Mouse (Mus musculus) heart, embryonic 15.5 days (tissue): ENCODE data around the gene Rnf224. TPM values are rescaled to one million over a fixed set of nuclear protein-coding genes. Genes with fewer than 3 reads are reported as not detected.
A peak's percentile ranks its signal among the peaks of the same experiment; 100 is the strongest.

Experiments used
- ATAC-seq: fragments of 200-750 bp; cut with Nextera tagmentation; replicated peaks from 2 replicates; pipeline ENCODE4 v1.8.0; 2017; ENCODE audit warnings: low read depth, moderate TSS enrichment; ENCODE audit not compliant: insufficient number of reproducible peaks, insufficient read depth, low FRiP score
- H3K27ac ChIP-seq: fragments of 300-500 bp; sonication (generic); 2 replicates; pipeline ENCODE4 v1.5.1; 2015; ENCODE audit warnings: mild to moderate bottlenecking, inconsistent platforms
- H3K27me3 ChIP-seq: fragments of 300-500 bp; sonication (generic); 2 replicates; pipeline ENCODE4 v1.6.1; 2015; ENCODE audit warnings: inconsistent platforms
- H3K36me3 ChIP-seq: fragments of 300-500 bp; sonication (generic); 2 replicates; pipeline ENCODE4 v1.6.1; 2015; ENCODE audit warnings: mild to moderate bottlenecking, inconsistent platforms
- H3K4me1 ChIP-seq: fragments of 300-500 bp; sonication (generic); replicated peaks from 2 replicates; pipeline ENCODE4 v1.6.1; 2015; ENCODE audit warnings: inconsistent platforms
- H3K4me2 ChIP-seq: fragments of 300-500 bp; sonication (generic); 2 replicates; pipeline ENCODE4 v1.6.1; 2015; ENCODE audit warnings: inconsistent platforms, mild to moderate bottlenecking, moderate library complexity
- H3K4me3 ChIP-seq: fragments of 300-500 bp; sonication (generic); 2 replicates; pipeline ENCODE4 v1.5.1; 2015; ENCODE audit warnings: mild to moderate bottlenecking, inconsistent platforms
- H3K9ac ChIP-seq: fragments of 300-500 bp; sonication (generic); 2 replicates; pipeline ENCODE4 v1.6.1; 2015; ENCODE audit warnings: mild to moderate bottlenecking, inconsistent platforms
- H3K9me3 ChIP-seq: fragments of 300-500 bp; sonication (generic); replicated peaks from 2 replicates; pipeline ENCODE4 v1.6.1; 2016; ENCODE audit warnings: inconsistent platforms
- WGBS: fragments of 180-500 bp; shearing (Covaris S2); methylation state at CpG from one replicate; pipeline ENCODE4 v1.1.7; 2015; ENCODE audit warnings: mixed read lengths; 5-methylcytosine and 5-hydroxymethylcytosine counted together
- polyA plus RNA-seq: library from polyadenylated mRNA; unstranded; fragments of >200 nt; fragmentation: Nextera tagmentation; extraction: Ambion mirVana; gene quantifications from 2 replicates; pipeline ENCODE4 v1.2.1, GENCODE M21; 2015

The Rnf224 gene
- polyA plus RNA-seq, 1 experiment from 2014 or later, result not detected

GRCm38 (mm10) chr2:25237522-25237921, 935 bp upstream of the Rnf224 start:
- Histone ChIP-seq H3K36me3 (no peaks in the 10 kb centered on the region), H3K9me3 (no peaks in the 10 kb centered on the region), H3K27ac (no peak overlapping the region), H3K4me1 (peaks cover 23% of the 10 kb centered on the region), H3K4me3 (no peak overlapping the region), H3K9ac (no peak overlapping the region), H3K27me3 (peaks cover 52% of the 10 kb centered on the region), H3K4me2 (no peak overlapping the region)
- ATAC-seq, result no peak
- WGBS, result 62% methylated on average over 4 of the region's 4 CpGs

GRCm38 (mm10) chr2:25234551-25235220, 1.9 kb downstream of the Rnf224 start:
- Histone ChIP-seq H3K36me3 (no peaks in the 10 kb centered on the region), H3K4me3 (no peak overlapping the region), H3K9me3 (no peaks in the 10 kb centered on the region), H3K9ac (no peak overlapping the region), H3K27me3 (peaks cover 55% of the 10 kb centered on the region), H3K4me2 (no peak overlapping the region), H3K27ac (no peak overlapping the region), H3K4me1 (no peaks in the 10 kb centered on the region)
- no peak for ATAC-seq
- 47% methylated on average over 5 of the region's 5 CpGs for WGBS

- no peak within 1 kb of the TSS for H3K4me3 ChIP-seq
- peaks cover 53% of the 10 kb centered on the region for H3K27me3 ChIP-seq
- H3K27ac ChIP-seq, result no peak within 1 kb of the TSS
- H3K9me3 ChIP-seq, result no peaks in the 10 kb centered on the region
- H3K36me3 ChIP-seq, result no peaks in the 10 kb centered on the region
- no peaks in the 10 kb centered on the region for H3K4me1 ChIP-seq
- H3K9ac ChIP-seq, result no peak within 1 kb of the TSS
- H3K4me2 ChIP-seq, result no peak within 1 kb of the TSS
- no peak for ATAC-seq
- WGBS, result 85% methylated on average over 3 of the region's 3 CpGs
Measured at GRCm38 (mm10) chr2:25234050-25234449, 2.5 kb downstream of the Rnf224 start, which contains the start of gene Slc34a3. Gene Slc34a3, minus strand, starts transcription at chr2:25234364.

- no peak overlapping the region for H3K4me2 ChIP-seq
- no peak overlapping the region for H3K9ac ChIP-seq
- whole genome bisulfite sequencing, result 66% methylated on average over 4 of the region's 4 CpGs
- no peaks in the 10 kb centered on the region for H3K9me3 ChIP-seq
- peaks cover 52% of the 10 kb centered on the region for H3K27me3 ChIP-seq
- ATAC-seq, result no peak
- no peak overlapping the region for H3K4me3 ChIP-seq
- no peaks in the 10 kb centered on the region for H3K36me3 ChIP-seq
- H3K4me1 ChIP-seq, result peaks cover 5% of the 10 kb centered on the region; the same call in 1 of the 2 replicates
- no peak overlapping the region for H3K27ac ChIP-seq
Measured at GRCm38 (mm10) chr2:25233421-25233820, 3.2 kb downstream of the Rnf224 start.

GRCm38 (mm10) chr2:25231038-25231437, 5.5 kb downstream of the Rnf224 start:
- no peak for ATAC-seq
- WGBS, result 56% methylated on average over 12 of the region's 12 CpGs
- Histone ChIP-seq H3K9ac (no peak overlapping the region), H3K36me3 (no peaks in the 10 kb centered on the region), H3K4me1 (peaks cover 10% of the 10 kb centered on the region), H3K4me3 (no peak overlapping the region), H3K4me2 (no peak overlapping the region), H3K27me3 (peaks cover 43% of the 10 kb centered on the region), H3K27ac (no peak overlapping the region), H3K9me3 (no peaks in the 10 kb centered on the region)

GRCm38 (mm10) chr2:25230581-25230980, 6.0 kb downstream of the Rnf224 start:
- peaks cover 38% of the 10 kb centered on the region for H3K27me3 ChIP-seq
- WGBS, result 83% methylated on average over 7 of the region's 7 CpGs
- no peak for ATAC-seq

GRCm38 (mm10) chr2:25229582-25229981, 7.0 kb downstream of the Rnf224 start:
- Histone ChIP-seq H3K27me3 (peaks cover 29% of the 10 kb centered on the region), H3K4me3 (no peak overlapping the region), H3K36me3 (no peaks in the 10 kb centered on the region), H3K9ac (no peak overlapping the region), H3K9me3 (no peaks in the 10 kb centered on the region), H3K4me1 (peaks cover 17% of the 10 kb centered on the region), H3K27ac (no peak overlapping the region), H3K4me2 (no peak overlapping the region)
- WGBS, result 67% methylated on average over 5 of the region's 5 CpGs
- no peak for ATAC-seq

More at GRCm38 (mm10) chr2:25230581-25230980, 6.0 kb downstream of the Rnf224 start:
- peaks cover 14% of the 10 kb centered on the region for H3K4me1 ChIP-seq
- H3K9me3 ChIP-seq, result no peaks in the 10 kb centered on the region
- no peaks in the 10 kb centered on the region for H3K36me3 ChIP-seq
- H3K9ac ChIP-seq, result no peak overlapping the region
- H3K27ac ChIP-seq, result no peak overlapping the region
- no peak overlapping the region for H3K4me3 ChIP-seq
- no peak overlapping the region for H3K4me2 ChIP-seq

- Histone ChIP-seq H3K4me3 (peak overlapping the region; percentile 36; the same call in 1 of the 2 replicates), H3K4me2 (peak overlapping the region; percentile 59; the same call in 1 of the 2 replicates), H3K9me3 (no peaks in the 10 kb centered on the region), H3K36me3 (no peaks in the 10 kb centered on the region), H3K27ac (no peak overlapping the region), H3K9ac (no peak overlapping the region), H3K27me3 (peaks cover 28% of the 10 kb centered on the region), H3K4me1 (peaks cover 17% of the 10 kb centered on the region)
- 66% methylated on average over 6 of the region's 6 CpGs for WGBS
- ATAC-seq, result no peak
Measured at GRCm38 (mm10) chr2:25228995-25229530, 7.5 kb downstream of the Rnf224 start.

- peak overlapping the region; percentile 73 for H3K27ac ChIP-seq
- H3K4me3 ChIP-seq, result peak overlapping the region; percentile 36
- WGBS, result under 1% methylated on average over 7 of the region's 7 CpGs
- H3K4me1 ChIP-seq, result peaks cover 21% of the 10 kb centered on the region
- peak overlapping the region; percentile 21 for H3K9ac ChIP-seq
- H3K4me2 ChIP-seq, result peak overlapping the region; percentile 59
- peaks cover 28% of the 10 kb centered on the region for H3K27me3 ChIP-seq
- no peak for ATAC-seq
- no peaks in the 10 kb centered on the region for H3K36me3 ChIP-seq
- H3K9me3 ChIP-seq, result no peaks in the 10 kb centered on the region
Measured at GRCm38 (mm10) chr2:25228431-25228889, 8.1 kb downstream of the Rnf224 start.

GRCm38 (mm10) chr2:25227406-25227805, 9.2 kb downstream of the Rnf224 start:
- no peak for ATAC-seq
- Histone ChIP-seq H3K36me3 (no peaks in the 10 kb centered on the region), H3K4me2 (no peak overlapping the region), H3K9me3 (no peaks in the 10 kb centered on the region), H3K9ac (no peak overlapping the region), H3K4me1 (peaks cover 25% of the 10 kb centered on the region), H3K27me3 (peaks cover 23% of the 10 kb centered on the region), H3K27ac (no peak overlapping the region), H3K4me3 (no peak overlapping the region)
- 86% methylated on average over 4 of the region's 4 CpGs for WGBS

- H3K36me3 ChIP-seq, result peaks cover 2% of the 10 kb centered on the region; the same call in 1 of the 2 replicates
- no peak overlapping the region for H3K9ac ChIP-seq
- H3K9me3 ChIP-seq, result no peaks in the 10 kb centered on the region
- H3K4me3 ChIP-seq, result no peak overlapping the region
- H3K4me2 ChIP-seq, result no peak overlapping the region
- WGBS, result 79% methylated on average over 5 of the region's 5 CpGs
- peaks cover 22% of the 10 kb centered on the region for H3K27me3 ChIP-seq
- H3K27ac ChIP-seq, result no peak overlapping the region
- peaks cover 25% of the 10 kb centered on the region for H3K4me1 ChIP-seq
- no peak for ATAC-seq
Measured at GRCm38 (mm10) chr2:25226864-25227263, 9.7 kb downstream of the Rnf224 start.
